Mouse (Mus musculus): Measurements from ENCODE around the gene Sipa1. TPM values are rescaled to one million over a fixed set of nuclear protein-coding genes. Genes with fewer than 3 reads are reported as not detected.
"Not testable (repeated sequence)": the region's sequence is repeated elsewhere in the genome, so short reads cannot be mapped to it uniquely, and the experiment has no call there.

Gene Sipa1
- total RNA-seq, 2 experiments from 2014 or later, result 40.5 to 57.2 TPM

GRCm38 (mm10) chr19:5686954-5687353 lies 23.4 kb upstream of the Sipa1 start:
- DNase-seq, result not testable (repeated sequence)

- no peak for DNase-seq
These were observed 22.9 kb upstream of the Sipa1 start for GRCm38 (mm10) chr19:5686437-5686836.

- DNase-seq, result no peak
These were observed 22.4 kb upstream of the Sipa1 start for GRCm38 (mm10) chr19:5685861-5686260.

- no peak for DNase-seq
These were observed 21.9 kb upstream of the Sipa1 start for GRCm38 (mm10) chr19:5685431-5685830.

- DNase-seq, result no peak
These were observed 21.5 kb upstream of the Sipa1 start for GRCm38 (mm10) chr19:5684985-5685384.

- DNase-seq, result no peak
These were observed 20.7 kb upstream of the Sipa1 start for GRCm38 (mm10) chr19:5684236-5684635.

GRCm38 (mm10) chr19:5680432-5680831 lies 16.9 kb upstream of the Sipa1 start:
- DNase-seq, result peak; percentile 58 to 72

- peak; percentile 37 to 56 for DNase-seq
These were observed 4.9 kb upstream of the Sipa1 start for GRCm38 (mm10) chr19:5668372-5668771.

- DNase-seq, result no peak
These were observed 2.9 kb upstream of the Sipa1 start for GRCm38 (mm10) chr19:5666386-5666785.

- DNase-seq, result no peak
These were observed 2.0 kb upstream of the Sipa1 start for GRCm38 (mm10) chr19:5665465-5665864.

GRCm38 (mm10) chr19:5664669-5665257 lies 1.3 kb upstream of the Sipa1 start:
- DNase-seq, result no peak

- DNase-seq, result no peak
These were observed 1.2 kb downstream of the Sipa1 start for GRCm38 (mm10) chr19:5662310-5662709.

GRCm38 (mm10) chr19:5660942-5661751 lies 2.4 kb downstream of the Sipa1 start:
- DNase-seq, result peak; percentile 46 to 63

GRCm38 (mm10) chr19:5654720-5655298 lies 8.7 kb downstream of the Sipa1 start:
- no peak for DNase-seq

GRCm38 (mm10) chr19:5653969-5654719 lies 9.4 kb downstream of the Sipa1 start:
- peak; percentile 54 to 68 for DNase-seq

- DNase-seq, result no peak
These were observed 10.9 kb downstream of the Sipa1 start for GRCm38 (mm10) chr19:5652570-5652969.

GRCm38 (mm10) chr19:5651502-5652274 lies 11.8 kb downstream of the Sipa1 start:
- DNase-seq, result no peak

- DNase-seq, result peak in 1 of 2 experiments; percentile 53
These were observed 14.2 kb downstream of the Sipa1 start for GRCm38 (mm10) chr19:5649298-5649741.

- peak; percentile 88 to 92 for DNase-seq
These were observed 14.9 kb downstream of the Sipa1 start for GRCm38 (mm10) chr19:5648401-5649297.

GRCm38 (mm10) chr19:5647791-5648190 lies 15.7 kb downstream of the Sipa1 start:
- DNase-seq, result no peak

All from adrenal gland, postnatal 36 days (tissue).